Mouse (Mus musculus) testis, adult 10 weeks (tissue): ENCODE results near the gene Creg2. TPM values are rescaled to one million over a fixed set of nuclear protein-coding genes. Genes with fewer than 3 reads are reported as not detected.

Experiments used
- polyA plus RNA-seq: library from polyadenylated mRNA; stranded (reverse); fragments of 350-450 nt; fragmentation: Illumina TruSeq; extraction: RNeasy Lipid Tissue Mini Kit (QIAGEN cat#74804); gene quantifications from one replicate; pipeline ENCODE4 v1.2.3, GENCODE M21; 2014; ENCODE audit warnings: low read depth, low replicate concordance

Creg2 gene
- 0.35 TPM for polyA plus RNA-seq

DNA sequence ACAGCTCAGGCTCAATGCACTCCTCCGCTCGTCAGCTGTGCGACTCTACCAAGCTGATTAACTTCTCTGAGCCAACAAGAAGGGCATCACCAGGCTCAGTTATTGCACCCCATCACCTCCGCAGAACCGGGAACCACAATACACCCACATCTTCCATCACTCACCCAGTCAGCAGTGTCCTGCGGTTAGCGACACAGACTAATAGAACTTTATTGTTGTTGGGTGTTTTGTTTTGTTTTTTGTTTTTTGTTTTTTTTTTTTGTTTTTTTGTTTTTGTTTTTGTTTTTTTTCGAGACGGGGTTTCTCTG, at the start of gene Creg2:
Creg2 (minus strand) TSS at position 234 of the 308 bp plus-strand sequence.

DNA sequence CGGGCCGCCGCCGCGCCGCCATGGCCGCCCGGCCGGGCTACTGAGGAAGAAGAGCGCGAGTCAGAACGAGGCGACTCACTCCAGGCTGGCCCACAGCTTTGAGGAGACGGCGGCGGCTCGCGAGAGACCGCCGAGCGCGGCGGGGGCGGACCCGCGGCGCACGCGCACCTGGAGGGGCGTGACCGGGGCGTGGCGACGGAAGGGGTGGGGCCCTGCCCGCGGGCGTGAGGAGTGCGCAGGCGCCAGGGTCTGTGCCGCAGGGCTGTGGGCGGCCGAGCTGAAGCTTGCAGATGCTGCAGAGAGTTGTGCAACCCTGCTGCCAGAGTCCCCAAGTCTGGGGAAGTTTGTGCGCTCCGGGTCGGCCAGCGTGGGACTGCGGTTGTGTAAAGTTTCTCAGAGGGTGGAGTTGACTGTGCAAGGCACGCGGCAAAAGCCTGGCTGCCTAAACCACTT, 74.0 kb downstream of the Creg2 start, which contains the start of gene Rnf149:
Rnf149 (minus strand) TSS at position 153 of the 453 bp plus-strand sequence.

Other genes with a start within 250 kb of the Creg2 start
- 15.4 TPM for gene Tbc1d8, start 172.7 kb downstream of the Creg2 start, polyA plus RNA-seq
- 41.8 TPM for gene Cnot11, start 116.5 kb downstream of the Creg2 start, polyA plus RNA-seq
- 20.7 TPM for gene Rnf149, start 74.1 kb downstream of the Creg2 start, polyA plus RNA-seq
- 53.2 TPM for gene Rfx8, start 69.5 kb upstream of the Creg2 start, polyA plus RNA-seq
- gene Gm3646, start 153.9 kb upstream of the Creg2 start, polyA plus RNA-seq, result not detected
- gene Map4k4, start 249.4 kb upstream of the Creg2 start, polyA plus RNA-seq, result 40.3 TPM